Mouse (Mus musculus) natural killer cell, adult 2 months (primary cell): Measurements from ENCODE around the gene Gdf10.

Experiments used
- DNase-seq, 2 experiments: peaks; one replicate each; pipeline ENCODE4 v3.0.0; 2022; ENCODE audit warnings: low spot score in 2 of 2

The Gdf10 gene

GRCm38 (mm10) chr14:33939117-33939516 is 15.7 kb downstream of the Gdf10 start:
- peak in 1 of 2 experiments; percentile 5 for DNase-seq

GRCm38 (mm10) chr14:33940739-33941138 is 17.4 kb downstream of the Gdf10 start, which contains the start of gene Gdf2:
Gdf2 (plus strand) TSS chr14:33941039.
- no peak for DNase-seq

- no peak for DNase-seq
These were observed 18.8 kb downstream of the Gdf10 start for GRCm38 (mm10) chr14:33942222-33942621.

- DNase-seq, result no peak
These were observed 22.7 kb downstream of the Gdf10 start for GRCm38 (mm10) chr14:33946125-33946524.

GRCm38 (mm10) chr14:33952233-33952981 is 29.0 kb downstream of the Gdf10 start:
- DNase-seq, result no peak

GRCm38 (mm10) chr14:33953761-33954160 is 30.4 kb downstream of the Gdf10 start, which contains the start of gene Rbp3:
Rbp3 (plus strand) TSS chr14:33954003.
- no peak for DNase-seq

GRCm38 (mm10) chr14:33956055-33956454 is 32.7 kb downstream of the Gdf10 start:
- no peak for DNase-seq

GRCm38 (mm10) chr14:33958186-33958585 is 34.8 kb downstream of the Gdf10 start:
- no peak for DNase-seq

- DNase-seq, result no peak
These were observed 35.5 kb downstream of the Gdf10 start for GRCm38 (mm10) chr14:33958841-33959240.

GRCm38 (mm10) chr14:33959341-33959740 is 36.0 kb downstream of the Gdf10 start:
- no peak for DNase-seq

- no peak for DNase-seq
These were observed 42.3 kb downstream of the Gdf10 start for GRCm38 (mm10) chr14:33965675-33966074.

- no peak for DNase-seq
These were observed 49.3 kb downstream of the Gdf10 start for GRCm38 (mm10) chr14:33972679-33973078.

- no peak for DNase-seq
These were observed 51.4 kb downstream of the Gdf10 start for GRCm38 (mm10) chr14:33974752-33975151.

GRCm38 (mm10) chr14:33977748-33978147 is 54.4 kb downstream of the Gdf10 start:
- DNase-seq, result no peak

- no peak for DNase-seq
These were observed 55.2 kb downstream of the Gdf10 start, which contains the start of gene Zfp488 for GRCm38 (mm10) chr14:33978604-33979059. Zfp488 (minus strand) TSS chr14:33978764.
